Mouse (Mus musculus) brain, embryonic 14.5 days (tissue): ENCODE results near the gene 2310057N15Rik.
"Not testable (repeated sequence)": the region's sequence is repeated elsewhere in the genome, so short reads cannot be mapped to it uniquely, and the experiment has no call there.

ENCODE experiments used
- CTCF ChIP-seq: fragments of 200-500 bp; IDR thresholded peaks from 2 replicates; pipeline ENCODE4 v1.5.1; 2012; ENCODE audit warnings: inconsistent platforms, mild to moderate bottlenecking, moderate library complexity, borderline replicate concordance; ENCODE audit not compliant: insufficient read depth, insufficient read length; ENCODE audit errors: extremely low read depth
- POLR2A ChIP-seq: fragments of 200-500 bp; IDR thresholded peaks from 2 replicates; pipeline ENCODE4 v1.6.1; 2012; ENCODE audit warnings: mild to moderate bottlenecking, inconsistent platforms, borderline replicate concordance; ENCODE audit not compliant: poor library complexity, insufficient read depth, insufficient read length, severe bottlenecking; ENCODE audit errors: extremely low read depth

DNA sequence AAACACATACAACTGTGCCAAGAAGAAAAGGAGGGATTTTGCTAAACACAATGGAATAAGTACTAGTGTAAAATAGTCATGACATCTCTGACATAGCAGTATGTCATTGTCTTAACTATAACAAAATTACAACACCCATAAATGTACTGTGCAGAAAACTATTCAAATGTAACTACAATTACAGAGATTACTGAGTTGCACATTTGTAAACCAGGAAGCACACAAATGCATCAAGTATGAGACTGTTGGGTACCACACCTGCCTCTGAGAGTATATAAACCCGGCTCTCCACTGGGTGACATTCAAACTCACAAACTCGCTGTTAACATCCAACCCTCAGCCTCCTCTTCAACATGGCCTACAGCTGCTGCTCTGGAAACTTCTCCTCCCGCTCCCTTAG, 15.5 kb downstream of the 2310057N15Rik start, which contains the start of gene 2310034C09Rik:
- TF ChIP-seq CTCF, POLR2A: not testable (repeated sequence)
